Comparison of ENCODE assay signal across 8 mouse cellular contexts in genomic region chr2:91114781-91115577, GRCm38 (mm10). TPM values are rescaled to one million over a fixed set of nuclear protein-coding genes. Genes with fewer than 3 reads are reported as not detected.
DNase-seq lines count a peak whose midpoint lies in the region; ATAC-seq and TF ChIP-seq lines count a peak whose summit lies in the region.

No protein-coding gene starts in this region.

- peaks cover 76% of the 10 kb centered on the region for H3K36me3 ChIP-seq in G1E (replicated peaks)
- no peaks in the 10 kb centered on the region for H3K36me3 ChIP-seq in hindbrain, embryonic 11.5 days (ENCODE audit: control insufficient read depth, insufficient read depth, low read length)
- no peaks in the 10 kb centered on the region for H3K36me3 ChIP-seq in lung, postnatal 0 days (ENCODE audit: insufficient read depth, low read length)

- ATAC-seq in G1E (ENCODE audit: extremely low read depth, insufficient number of reproducible peaks, low FRiP score, poor library complexity, severe bottlenecking) = peak; percentile 52
- ATAC-seq in frontal cortex, adult (ENCODE audit: low TSS enrichment) = peak; percentile 72
- peak; percentile 73 for ATAC-seq in hindbrain, embryonic 11.5 days (ENCODE audit: low FRiP score)
- peak; percentile 80 for ATAC-seq in lung, postnatal 0 days

- H3K4me3 ChIP-seq in G1E (ENCODE audit: low read depth, low read length) = no peak overlapping the region
- no peak overlapping the region for H3K4me3 ChIP-seq in cerebellum, adult 2 months (replicated peaks; ENCODE audit: insufficient read depth, low read depth, low read length)
- H3K4me3 ChIP-seq in hindbrain, embryonic 11.5 days (ENCODE audit: low read depth, low read length) = peak overlapping the region; percentile 39
- H3K4me3 ChIP-seq in lung, postnatal 0 days (ENCODE audit: low read depth, low read length) = peak overlapping the region; percentile 38

- no peak overlapping the region for H3K27ac ChIP-seq in cerebellum, adult 2 months (ENCODE audit: insufficient read depth, low read length)
- no peak overlapping the region for H3K27ac ChIP-seq in hindbrain, embryonic 11.5 days (ENCODE audit: low read depth, low read length)
- no peak overlapping the region for H3K27ac ChIP-seq in lung, postnatal 0 days (ENCODE audit: low read length)

- DNase-seq in G1E (ENCODE audit: low spot score) = peak; percentile 68
- peak; percentile 95 to 100 for DNase-seq in cerebellum, adult 2 months
- DNase-seq in hindbrain, embryonic 11.5 days (ENCODE audit: low spot score) = peak; percentile 97
- peak; percentile 91 to 94 for DNase-seq in layer of hippocampus, postnatal 10 days (ENCODE audit: low spot score in 2 of 2)
- peak; percentile 96 for DNase-seq in lung, postnatal 0 days (ENCODE audit: low spot score)
- peak; percentile 92 for DNase-seq in right cerebral cortex, adult 18-20 months
- peak; percentile 94 for DNase-seq in urinary bladder, adult 2 months (ENCODE audit: low spot score)

- no peaks in the 10 kb centered on the region for H3K9me3 ChIP-seq in G1E (replicated peaks)
- no peaks in the 10 kb centered on the region for H3K9me3 ChIP-seq in hindbrain, embryonic 11.5 days (ENCODE audit: control insufficient read depth, low read length)
- H3K9me3 ChIP-seq in lung, postnatal 0 days (ENCODE audit: low read length) = no peaks in the 10 kb centered on the region

- TF ChIP-seq CTCF in G1E (IDR thresholded peaks at IDR 0.05; ENCODE audit: low read depth, low read length) = peak; percentile 84
- TF ChIP-seq CTCF in cerebellum, adult 2 months (IDR thresholded peaks at IDR 0.05; ENCODE audit: borderline replicate concordance, insufficient read depth, low read depth, low read length) = peak; percentile 100
- peak; percentile 100 for TF ChIP-seq CTCF in lung, postnatal 0 days (IDR thresholded peaks at IDR 0.05)

- peak overlapping the region; percentile 89 for H3K4me2 ChIP-seq in hindbrain, embryonic 11.5 days (replicated peaks; ENCODE audit: low read depth, low read length)
- H3K4me2 ChIP-seq in lung, postnatal 0 days (replicated peaks; ENCODE audit: low read depth, low read length) = peak overlapping the region; percentile 83

- peaks cover 11% of the 10 kb centered on the region for H3K27me3 ChIP-seq in G1E (ENCODE audit: insufficient read depth, low read length)
- H3K27me3 ChIP-seq in cerebellum, adult 2 months (ENCODE audit: control insufficient read depth, insufficient read depth, low read length) = no peaks in the 10 kb centered on the region
- peaks cover 3% of the 10 kb centered on the region; the same call in 1 of the 2 replicates for H3K27me3 ChIP-seq in hindbrain, embryonic 11.5 days (ENCODE audit: control insufficient read depth, insufficient read depth, low read length)
- H3K27me3 ChIP-seq in lung, postnatal 0 days (replicated peaks; ENCODE audit: insufficient read depth, low read length) = no peaks in the 10 kb centered on the region

- TF ChIP-seq POLR2A in cerebellum, adult 2 months (IDR thresholded peaks at IDR 0.05; ENCODE audit: borderline replicate concordance, insufficient read depth, low read length) = no peak

- TF ChIP-seq EP300 in lung, postnatal 0 days (IDR thresholded peaks at IDR 0.05) = no peak

- H3K9ac ChIP-seq in hindbrain, embryonic 11.5 days (ENCODE audit: low read depth, low read length) = peak overlapping the region; percentile 67; the same call in 1 of the 2 replicates
- H3K9ac ChIP-seq in lung, postnatal 0 days (replicated peaks; ENCODE audit: low read depth) = peak overlapping the region; percentile 43

- WGBS in cerebellum, adult 2 months = 12% methylated on average over 42 of the region's 42 CpGs
- WGBS in hindbrain, embryonic 11.5 days = 6% methylated on average over 35 of the region's 42 CpGs
- 10% methylated on average over 35 of the region's 42 CpGs for WGBS in lung, postnatal 0 days

- peaks cover 49% of the 10 kb centered on the region for H3K4me1 ChIP-seq in G1E (ENCODE audit: insufficient read depth, low read depth, low read length)
- peaks cover 31% of the 10 kb centered on the region for H3K4me1 ChIP-seq in cerebellum, adult 2 months (ENCODE audit: control insufficient read depth, insufficient read depth, low read length)
- peaks cover 2% of the 10 kb centered on the region; the same call in 1 of the 2 replicates for H3K4me1 ChIP-seq in hindbrain, embryonic 11.5 days (replicated peaks; ENCODE audit: control insufficient read depth, insufficient read depth, low read length)
- no peaks in the 10 kb centered on the region for H3K4me1 ChIP-seq in lung, postnatal 0 days (ENCODE audit: insufficient read depth, low read depth, low read length)

RNA-seq across cellular contexts. Expression of gene Mybpc3, which starts 3.0 kb away (rescaled TPM):
- total RNA-seq in G1E (2014; fragmentation: Nextera tagmentation) (not detected in 2 replicates), G1E (2017) (under 0.01 TPM in 1 of 2 replicates, not detected in the other)
- polyA plus RNA-seq in G1E (2012) = not detected in 2 replicates
- 39.6 and 51.4 TPM in 2 replicates for polyA plus RNA-seq in cerebellum, adult 2 months (2012; rRNA removed)
- polyA plus RNA-seq in hindbrain, embryonic 11.5 days (2014; fragmentation: Nextera tagmentation; extraction: Ambion mirVana) = not detected in 2 replicates
- under 1 TPM; 0.38 to 0.55 TPM for total RNA-seq in layer of hippocampus, postnatal 10 days (2021)
- 4.7 and 6.5 TPM in 2 replicates for polyA plus RNA-seq in lung, postnatal 0 days (2015; fragmentation: Nextera tagmentation; extraction: Ambion mirVana)
- 0.04 TPM in 2 replicates for polyA plus RNA-seq in urinary bladder, adult 2 months (2012; rRNA removed)

RNA-seq across cellular contexts. Expression of gene Spi1, which starts 32.8 kb away (rescaled TPM):
- 79.8 and 99.2 TPM in 2 replicates for total RNA-seq in G1E (2014; fragmentation: Nextera tagmentation)
- 23.5 and 25.4 TPM in 2 replicates for total RNA-seq in G1E (2017)
- polyA plus RNA-seq in G1E (2012) = 135 and 138 TPM in 2 replicates
- polyA plus RNA-seq in cerebellum, adult 2 months (2012; rRNA removed) = 3.3 and 4.1 TPM in 2 replicates
- 2.6 and 3.0 TPM in 2 replicates for polyA plus RNA-seq in hindbrain, embryonic 11.5 days (2014; fragmentation: Nextera tagmentation; extraction: Ambion mirVana)
- 1 to 10 TPM; 4.5 to 6.0 TPM for total RNA-seq in layer of hippocampus, postnatal 10 days (2021)
- polyA plus RNA-seq in lung, postnatal 0 days (2015; fragmentation: Nextera tagmentation; extraction: Ambion mirVana) = 23.9 and 24.2 TPM in 2 replicates
- polyA plus RNA-seq in urinary bladder, adult 2 months (2012; rRNA removed) = 17.7 and 21.0 TPM in 2 replicates

RNA-seq across cellular contexts. Expression of gene Slc39a13, which starts 44.8 kb away (rescaled TPM):
- total RNA-seq in G1E (2014; fragmentation: Nextera tagmentation) (23.6 and 24.9 TPM in 2 replicates), G1E (2017) (8.6 and 12.7 TPM in 2 replicates)
- 12.1 and 13.6 TPM in 2 replicates for polyA plus RNA-seq in G1E (2012)
- 93.3 and 97.7 TPM in 2 replicates for polyA plus RNA-seq in cerebellum, adult 2 months (2012; rRNA removed)
- polyA plus RNA-seq in hindbrain, embryonic 11.5 days (2014; fragmentation: Nextera tagmentation; extraction: Ambion mirVana) = 16.4 and 17.9 TPM in 2 replicates
- total RNA-seq in layer of hippocampus, postnatal 10 days (2021) = 10 to 100 TPM; 26.4 to 28.9 TPM
- polyA plus RNA-seq in lung, postnatal 0 days (2015; fragmentation: Nextera tagmentation; extraction: Ambion mirVana) = 32.6 and 34.4 TPM in 2 replicates
- polyA plus RNA-seq in urinary bladder, adult 2 months (2012; rRNA removed) = 63.7 and 87.4 TPM in 2 replicates

Comparison
In these comparisons a context has a peak if more than half of its experiments do, and no peak if none do; other contexts are left out.
1. H3K4me3 ChIP-seq: peak in hindbrain, embryonic 11.5 days (single experiment) and lung, postnatal 0 days (single experiment); none in G1E (single experiment) and cerebellum, adult 2 months (single experiment).
2. Peak in every context shown above with its lines, with median percentiles within 50 percentile points of each other: ATAC-seq, DNase-seq and CTCF ChIP-seq.